Mouse (Mus musculus) Muller cell, postnatal 12 days (primary cell): ENCODE measurements at regions not wholly inside any gene's neighbourhood (a gene's known extent, or its start where the extent isn't known, plus 50 kb on each side); places are given as distances from the start of the nearest gene placed in this dataset.
A peak's percentile ranks its signal among the peaks of the same experiment; 100 is the strongest.

Experiments used
- DNase-seq: peaks from one replicate; pipeline ENCODE4 v3.0.0-alpha.2; 2015; ENCODE audit errors: inconsistent ontology term

DNA sequence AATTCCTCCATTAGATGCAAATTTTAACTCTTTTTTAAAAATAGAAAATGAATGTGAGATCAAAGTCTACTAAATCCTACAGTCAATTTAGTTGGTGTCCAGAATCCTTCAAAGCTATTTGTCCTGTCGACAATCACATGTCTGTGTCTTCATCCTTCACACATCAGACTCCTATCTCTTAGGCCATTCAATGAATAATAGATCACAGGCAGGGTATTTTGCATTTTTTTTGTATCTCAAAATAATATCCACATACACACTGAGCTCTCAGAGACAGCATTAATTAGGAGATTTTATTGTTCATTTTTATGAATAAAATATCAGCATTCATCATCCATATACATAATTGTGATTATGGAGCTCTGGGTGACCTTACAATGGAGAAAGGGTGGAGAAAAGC lies 427.2 kb downstream of the Hao1 start:
- DNase-seq: no peak

DNA sequence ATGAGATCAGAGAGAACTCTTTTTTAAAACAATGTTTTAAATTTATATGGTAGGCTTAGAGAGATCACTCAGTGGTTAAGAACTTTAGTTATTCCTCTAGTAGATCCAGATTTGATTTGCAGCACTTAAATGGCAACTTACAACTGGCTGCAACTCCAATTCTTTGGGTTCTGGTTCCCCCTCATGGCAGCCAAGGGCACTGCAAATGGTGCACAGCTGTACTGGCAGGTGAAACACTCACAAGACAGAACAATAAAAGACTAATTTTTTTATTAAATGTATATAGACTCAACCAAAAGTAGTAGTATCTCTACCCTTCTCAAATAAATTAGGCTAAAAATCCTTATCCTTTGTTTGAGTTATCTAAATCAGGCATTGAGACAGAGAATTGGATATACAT lies 446.9 kb downstream of the Hao1 start:
- DNase-seq: no peak

DNA sequence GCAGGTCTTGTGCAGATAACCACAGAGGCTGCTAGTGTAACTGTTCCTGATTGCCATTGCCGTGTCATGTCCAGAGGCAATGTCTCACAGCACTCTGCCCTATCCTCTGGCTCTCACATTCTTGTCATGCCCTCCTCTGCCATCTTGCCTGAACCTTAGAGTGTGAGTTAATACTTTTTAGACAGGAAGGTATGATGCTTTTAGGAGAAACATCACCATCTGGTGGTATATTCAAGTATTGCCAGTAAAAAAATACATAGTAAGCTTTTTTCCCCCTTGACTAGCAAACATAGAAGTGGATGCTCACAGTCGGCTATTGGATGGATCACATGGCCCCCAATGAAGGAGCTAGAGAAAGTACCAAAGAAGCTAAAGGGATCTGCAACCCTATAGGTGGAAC lies 465.8 kb downstream of the Hao1 start:
- no peak for DNase-seq

DNA sequence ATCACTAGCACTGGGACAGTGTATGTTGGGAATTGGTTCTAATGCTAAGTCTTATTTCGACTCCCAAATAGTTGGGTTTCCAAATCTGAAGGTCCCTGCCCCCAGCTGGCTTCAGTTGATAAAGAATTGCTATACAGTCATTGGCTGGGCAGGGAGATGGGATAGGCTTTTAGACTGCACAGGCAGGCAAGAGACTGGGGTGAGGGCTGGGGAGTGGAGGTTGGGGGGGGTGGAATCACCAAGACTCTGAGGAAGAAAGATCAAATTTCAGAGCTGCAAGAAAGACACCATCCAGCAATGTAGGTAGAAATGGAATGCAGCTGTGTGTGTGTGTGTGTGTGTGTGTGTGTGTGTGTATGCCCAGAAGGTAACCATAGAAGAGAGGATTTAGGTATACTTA lies 474.0 kb downstream of the Hao1 start:
- DNase-seq: no peak

DNA sequence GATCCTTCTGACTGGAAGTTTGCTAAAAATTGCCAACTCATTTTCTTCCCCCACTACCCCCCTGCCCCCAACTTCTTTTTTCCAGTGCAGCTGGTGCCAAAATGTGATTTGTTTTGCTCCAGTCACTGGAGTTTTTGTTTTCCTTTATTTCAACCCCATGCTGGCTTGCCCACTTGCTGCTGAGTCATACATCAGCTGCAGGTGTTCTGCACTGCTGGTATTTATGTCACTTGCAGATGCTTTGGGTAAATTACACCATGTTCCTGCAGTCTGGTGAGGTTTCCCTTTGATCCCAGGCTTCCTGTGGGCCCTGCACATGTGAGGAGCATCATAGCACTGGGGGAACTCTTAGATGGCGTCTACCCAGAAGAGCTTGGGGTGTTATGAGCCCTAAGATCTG lies 476.2 kb downstream of the Hao1 start:
- DNase-seq: peak; percentile 78

DNA sequence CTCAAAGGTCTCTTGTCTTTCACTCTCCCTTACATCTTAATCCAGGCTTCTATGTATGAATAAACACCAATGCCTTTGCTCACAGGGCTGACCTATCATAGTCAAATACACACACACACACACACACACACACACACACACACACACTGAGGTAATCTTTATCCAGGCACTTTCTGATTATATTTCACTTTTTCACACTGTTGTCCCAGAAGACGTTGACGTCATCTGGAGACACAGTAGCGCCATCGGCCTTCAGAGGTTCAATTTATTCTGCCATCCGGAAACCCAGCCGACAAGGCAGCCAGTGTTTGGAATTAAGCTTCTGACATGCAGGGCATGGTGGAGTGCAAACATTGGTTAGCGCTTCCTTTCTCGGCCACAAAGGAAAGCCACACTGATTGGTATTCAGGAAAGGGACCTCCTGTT lies 486.2 kb downstream of the Hao1 start:
- DNase-seq: peak; percentile 40

DNA sequence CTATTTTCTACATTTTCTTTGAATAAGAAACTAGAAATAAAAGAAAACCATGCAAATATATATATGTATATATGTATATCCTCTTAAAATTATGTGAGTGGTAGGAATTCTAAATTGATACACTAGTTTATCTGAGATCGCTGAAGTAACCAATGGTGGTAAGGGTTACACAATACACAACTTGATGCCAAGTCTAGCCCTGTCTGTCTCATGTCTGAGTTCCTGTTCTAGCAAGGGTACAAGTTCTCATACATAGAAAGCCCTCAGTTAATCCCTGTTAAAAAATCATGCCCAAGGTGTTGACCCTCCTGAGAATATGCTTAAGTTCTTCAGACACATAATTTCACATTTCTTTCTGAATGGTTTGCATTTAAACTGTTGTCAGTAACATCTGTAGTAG lies 486.8 kb downstream of the Hao1 start:
- no peak for DNase-seq

DNA sequence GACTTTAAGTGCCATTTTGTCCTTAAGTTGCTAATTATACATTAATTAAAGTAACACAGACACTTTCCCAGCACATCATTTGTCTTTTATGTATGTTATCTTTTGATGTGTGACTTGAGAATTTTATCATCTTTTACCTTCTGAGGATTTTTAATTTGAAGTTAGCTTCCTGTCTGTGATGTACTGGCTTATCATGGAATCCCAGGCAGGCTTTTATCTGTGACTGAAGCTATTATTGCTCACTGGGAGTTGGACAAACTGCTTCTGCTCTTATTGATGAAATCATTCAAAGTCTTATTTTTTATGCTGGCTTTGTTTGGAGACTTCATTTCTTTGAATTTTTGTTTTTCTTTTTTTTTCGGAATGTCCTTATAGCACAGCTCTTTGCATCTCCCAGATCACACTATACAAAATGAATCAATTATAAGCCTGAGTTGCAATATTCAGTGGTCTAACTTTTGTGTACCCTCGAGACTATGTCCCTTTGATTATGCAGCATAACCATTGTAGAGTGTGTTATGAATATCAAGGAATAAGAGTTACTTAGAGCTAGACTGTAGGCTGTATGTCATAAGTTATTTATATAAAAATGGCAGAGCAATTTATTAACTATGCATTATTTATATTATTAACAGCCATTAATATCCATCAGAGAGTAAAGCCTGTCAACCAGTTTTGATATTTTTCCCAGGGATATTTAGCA lies 494.1 kb downstream of the Hao1 start:
- DNase-seq: no peak

DNA sequence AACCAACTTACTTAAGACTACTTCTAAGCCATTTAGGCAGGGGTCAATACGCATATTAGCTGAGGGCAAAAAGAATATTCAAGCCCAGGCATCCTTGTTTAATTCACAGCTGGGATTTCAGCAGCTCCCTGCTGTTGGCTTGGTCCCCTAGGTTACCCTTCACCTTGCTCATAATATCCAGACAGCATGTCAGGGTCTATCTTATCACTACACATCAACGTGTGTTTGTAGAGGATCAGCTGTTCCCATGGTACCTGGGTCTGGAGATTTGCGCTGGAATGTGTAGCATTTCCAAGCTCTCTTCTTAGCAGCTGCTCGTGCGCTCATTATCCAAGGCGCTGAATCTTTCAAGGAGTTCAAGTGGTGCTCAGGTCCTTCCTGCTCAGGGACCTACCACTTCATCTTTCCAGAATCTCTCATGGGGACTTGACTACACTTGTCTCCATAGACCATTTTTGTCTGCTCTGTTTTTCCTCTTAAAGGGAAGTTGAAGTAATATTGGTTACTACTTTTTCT lies 484.5 kb downstream of the Bmp2 start:
- DNase-seq: no peak

DNA sequence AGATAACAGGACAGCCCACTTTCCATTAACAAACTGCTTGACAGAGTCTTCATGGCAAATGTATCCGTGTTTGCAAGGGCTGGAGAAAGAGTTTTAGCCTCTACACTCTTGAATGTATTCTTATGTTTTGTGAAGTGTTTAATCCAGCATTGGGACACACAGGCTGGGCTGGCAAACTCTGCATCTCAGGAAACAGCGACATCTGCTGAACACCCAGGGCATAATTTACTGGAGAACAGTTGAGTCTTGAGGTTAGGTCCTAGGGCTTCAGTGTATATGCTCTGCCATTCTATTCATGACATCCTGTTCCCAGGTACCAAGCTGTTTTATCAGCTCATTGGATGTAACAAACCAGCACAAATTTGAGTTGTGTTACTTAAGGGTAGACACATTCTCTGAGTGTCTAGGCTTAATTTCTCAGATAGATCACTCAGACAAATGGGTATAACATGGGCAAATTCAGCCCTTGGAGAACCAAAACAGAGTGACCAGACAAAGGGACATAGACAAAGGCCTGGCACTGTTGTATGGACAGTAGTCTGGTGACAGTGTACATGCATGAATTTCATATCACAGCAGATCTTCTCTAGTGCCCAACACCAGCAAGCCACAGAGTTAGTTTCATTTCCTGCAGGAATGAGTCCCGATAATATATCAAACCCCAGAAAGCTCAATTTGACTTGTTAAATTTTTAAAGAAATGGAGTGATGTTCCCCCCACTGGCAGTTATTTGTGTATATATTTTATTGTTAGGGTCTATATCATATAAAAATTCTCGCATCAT lies 477.9 kb downstream of the Bmp2 start:
- peak; percentile 3 for DNase-seq

DNA sequence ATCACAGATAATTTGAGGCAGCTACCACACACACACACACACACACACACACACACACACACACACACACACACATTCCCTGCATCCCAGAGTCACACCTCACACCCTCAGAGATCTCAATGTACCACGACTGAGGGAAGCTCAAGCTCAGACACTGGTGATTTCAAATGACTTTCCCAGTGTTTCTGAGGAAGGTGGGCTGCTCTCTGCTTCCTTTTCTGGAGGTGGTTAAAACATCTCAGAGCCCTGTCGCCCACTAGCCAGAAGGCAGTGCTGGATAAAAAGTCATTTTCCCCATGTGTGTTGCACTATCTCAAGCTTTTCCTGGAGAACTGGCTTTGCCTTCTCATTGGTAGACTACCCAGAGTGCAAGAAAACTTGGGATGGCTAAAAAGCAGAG lies 477.2 kb downstream of the Bmp2 start:
- DNase-seq: no peak

DNA sequence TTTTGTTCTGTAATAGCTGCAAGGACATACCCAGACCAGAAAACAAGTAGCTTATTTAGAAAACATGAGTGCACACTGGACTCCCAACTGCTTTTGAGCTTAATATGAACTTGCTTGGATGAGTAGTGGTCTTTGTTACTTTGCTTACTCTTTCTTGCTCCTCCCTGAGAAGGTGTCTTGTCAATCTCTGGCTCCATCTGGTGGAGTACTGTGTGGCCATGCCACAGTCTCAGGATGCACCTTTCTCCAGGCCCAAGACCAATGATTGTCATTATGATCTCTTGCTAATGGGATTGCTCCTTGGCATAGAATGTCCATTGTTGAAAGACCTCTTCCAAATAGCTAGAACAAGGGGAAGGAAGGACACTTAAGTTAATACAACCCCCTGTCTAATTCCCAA lies 465.1 kb downstream of the Bmp2 start:
- DNase-seq: peak; percentile 14

DNA sequence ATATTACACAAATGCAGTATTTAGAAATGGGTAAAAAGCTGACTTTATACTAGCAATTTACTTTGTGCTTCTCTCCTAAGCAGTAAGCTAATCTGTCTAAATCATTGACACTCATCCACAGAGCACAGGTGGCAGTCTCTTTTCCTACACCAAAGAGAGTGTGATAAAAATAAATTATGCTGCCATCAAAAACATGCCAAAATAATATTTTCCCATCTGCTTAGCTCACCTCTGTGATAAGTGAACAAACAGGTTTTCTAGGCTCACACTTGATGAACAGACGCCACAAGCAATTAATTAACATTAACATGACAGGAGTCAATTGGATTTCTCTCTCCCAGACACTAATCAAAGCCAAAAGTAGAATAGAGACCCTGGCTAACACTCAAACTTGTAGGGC lies 451.2 kb downstream of the Bmp2 start:
- no peak for DNase-seq

DNA sequence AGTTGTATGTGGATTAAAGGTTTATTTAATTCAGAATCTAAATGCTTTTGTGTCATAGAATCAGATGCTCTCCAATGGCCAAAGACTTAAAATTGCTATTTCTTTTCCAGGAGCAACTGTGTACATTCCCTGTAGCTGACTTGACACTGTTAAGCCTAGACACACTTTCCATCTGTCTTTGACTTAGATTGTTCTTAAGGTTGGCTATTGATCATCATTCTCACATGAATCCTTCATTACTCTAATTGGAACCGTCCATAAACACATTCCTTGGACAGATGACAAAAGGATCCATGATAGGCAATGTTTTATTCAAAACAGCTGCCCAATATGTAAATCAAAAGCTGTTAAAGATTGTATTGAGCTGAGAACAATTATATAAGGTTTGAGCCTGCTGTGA lies 442.8 kb downstream of the Bmp2 start:
- DNase-seq: peak; percentile 14

DNA sequence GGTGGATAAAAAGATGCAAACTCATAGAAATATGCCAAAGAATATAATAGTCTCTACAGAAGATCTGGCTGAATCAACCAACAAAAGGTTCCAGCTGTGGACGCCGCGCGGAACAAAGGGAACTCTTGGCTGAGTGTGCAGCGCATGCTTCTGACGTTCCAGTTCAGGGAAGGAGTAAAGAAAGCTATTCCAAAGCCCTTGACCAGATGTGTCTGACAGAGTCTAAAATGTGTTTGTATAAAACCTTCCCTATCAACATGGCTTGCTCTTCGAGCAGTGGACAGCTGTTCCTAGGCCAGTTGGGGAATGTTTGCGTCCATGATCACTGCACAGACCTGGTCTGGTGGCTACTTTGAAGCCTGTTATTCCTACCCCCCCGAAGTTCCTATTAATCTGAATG lies 442.4 kb downstream of the Bmp2 start:
- DNase-seq: no peak

DNA sequence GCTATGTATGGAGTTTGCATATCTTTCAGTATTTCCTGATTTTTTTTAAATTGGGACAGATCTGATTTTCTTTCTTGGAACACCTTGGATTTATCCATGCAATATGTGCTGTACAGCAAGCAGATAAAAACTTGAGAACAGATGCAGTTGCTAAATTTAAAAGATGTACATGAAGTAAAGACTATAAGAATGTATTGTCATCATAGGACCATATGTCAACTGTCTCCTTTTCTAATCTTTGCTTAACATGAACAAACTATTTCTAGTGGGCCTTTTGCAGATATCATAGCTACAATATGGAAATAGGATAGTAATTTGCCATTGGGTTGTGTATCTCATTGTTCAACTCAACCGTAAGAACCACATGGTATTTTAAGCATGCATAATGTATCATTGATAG lies 435.7 kb downstream of the Bmp2 start:
- no peak for DNase-seq
